Mouse (Mus musculus): ENCODE data around the gene Eif4a2.

GRCm38 (mm10) chr16:23106121-23106520, 1.1 kb upstream of the Eif4a2 start:
- TF ChIP-seq CTCF (conservative IDR thresholded peaks at IDR 0.05; ENCODE audit: insufficient read depth, insufficient read length, low read depth, low read length) (no peak), POLR2A (IDR thresholded peaks at IDR 0.05; ENCODE audit: low read depth, low read length) (no peak)
